Mouse (Mus musculus): ENCODE results near the gene Dbf4.

Gene Dbf4

DNA sequence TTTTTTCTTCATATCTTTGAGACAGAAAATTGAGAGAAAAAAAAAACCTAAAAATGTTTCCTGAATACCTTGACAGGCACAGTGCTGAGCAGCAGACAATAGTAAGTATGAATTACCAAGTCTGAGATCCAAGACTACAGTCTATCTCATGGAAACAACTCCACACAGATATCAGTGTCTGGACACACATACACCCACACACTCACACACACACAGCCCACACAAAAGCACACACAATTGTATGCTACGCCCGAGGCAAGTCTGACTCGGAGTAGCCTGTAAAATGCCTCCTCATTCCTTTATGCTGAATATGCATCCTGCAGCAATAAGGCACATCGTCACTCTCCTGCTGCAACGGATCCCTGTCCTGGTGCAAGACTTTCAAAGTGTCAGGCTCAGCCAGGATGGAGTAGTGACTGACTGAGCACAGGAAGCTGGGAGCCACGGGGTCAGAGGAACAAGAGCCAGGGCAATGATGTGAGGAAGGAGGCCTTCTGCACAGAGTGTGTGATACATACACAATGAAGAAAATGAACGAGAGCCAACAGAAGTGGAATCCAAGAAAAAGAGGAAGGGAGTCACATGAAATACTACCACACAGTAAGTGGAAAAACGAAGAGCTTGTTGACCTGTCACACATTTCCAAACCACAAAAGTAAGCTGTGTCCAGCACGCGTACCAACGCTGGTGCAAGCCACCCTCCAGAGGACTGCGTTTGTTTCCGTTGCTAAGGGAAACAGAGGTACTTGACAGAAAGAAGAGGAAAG is 65.4 kb downstream of the Dbf4 start:
- no peaks in the 10 kb centered on the region for H3K4me1 ChIP-seq (replicated peaks; ENCODE audit: low read depth, low read length)
- H3K4me3 ChIP-seq (replicated peaks; ENCODE audit: low read length), result no peak overlapping the region
- TF ChIP-seq NANOG (IDR thresholded peaks at IDR 0.05; ENCODE audit: borderline replicate concordance, low read length), result no peak
- TF ChIP-seq CTCF (conservative IDR thresholded peaks at IDR 0.05; ENCODE audit: low read length), result no peak
- TF ChIP-seq POU5F1 (IDR thresholded peaks at IDR 0.05; ENCODE audit: borderline replicate concordance, low read length), result no peak
- H3K27me3 ChIP-seq (ENCODE audit: insufficient read depth, low read length), result no peaks in the 10 kb centered on the region
- no peaks in the 10 kb centered on the region for H3K9me3 ChIP-seq (ENCODE audit: low read length)
- no peaks in the 10 kb centered on the region for H3K36me3 ChIP-seq (ENCODE audit: insufficient read depth, low read length)

DNA sequence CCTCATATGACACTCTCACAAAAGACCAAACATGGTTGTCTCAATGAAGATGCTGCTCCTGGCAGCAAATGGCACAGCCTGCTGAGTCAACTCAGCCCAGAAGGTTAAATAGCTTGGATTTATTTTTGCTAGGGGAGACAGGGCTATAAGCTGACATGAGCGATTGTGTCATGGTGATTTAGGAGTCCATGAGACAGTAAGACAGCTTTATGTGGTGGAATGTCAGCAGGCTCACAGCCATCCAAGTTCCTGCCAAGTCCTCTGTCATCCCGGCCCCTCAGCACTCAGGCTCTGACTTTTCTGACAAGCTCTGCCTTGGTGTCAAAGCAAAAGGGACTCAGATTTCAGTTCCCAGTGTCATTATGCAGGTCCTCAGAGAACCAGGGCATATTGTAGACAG is 66.2 kb downstream of the Dbf4 start:
- Histone ChIP-seq H3K4me3 (replicated peaks; ENCODE audit: low read length) (no peak overlapping the region), H3K36me3 (ENCODE audit: insufficient read depth, low read length) (no peaks in the 10 kb centered on the region), H3K4me1 (replicated peaks; ENCODE audit: low read depth, low read length) (no peaks in the 10 kb centered on the region), H3K27me3 (ENCODE audit: insufficient read depth, low read length) (no peaks in the 10 kb centered on the region), H3K9me3 (ENCODE audit: low read length) (no peaks in the 10 kb centered on the region)
- TF ChIP-seq POU5F1 (IDR thresholded peaks at IDR 0.05; ENCODE audit: borderline replicate concordance, low read length), result no peak
- TF ChIP-seq NANOG (IDR thresholded peaks at IDR 0.05; ENCODE audit: borderline replicate concordance, low read length), result no peak
- TF ChIP-seq CTCF (conservative IDR thresholded peaks at IDR 0.05; ENCODE audit: low read length), result no peak

DNA sequence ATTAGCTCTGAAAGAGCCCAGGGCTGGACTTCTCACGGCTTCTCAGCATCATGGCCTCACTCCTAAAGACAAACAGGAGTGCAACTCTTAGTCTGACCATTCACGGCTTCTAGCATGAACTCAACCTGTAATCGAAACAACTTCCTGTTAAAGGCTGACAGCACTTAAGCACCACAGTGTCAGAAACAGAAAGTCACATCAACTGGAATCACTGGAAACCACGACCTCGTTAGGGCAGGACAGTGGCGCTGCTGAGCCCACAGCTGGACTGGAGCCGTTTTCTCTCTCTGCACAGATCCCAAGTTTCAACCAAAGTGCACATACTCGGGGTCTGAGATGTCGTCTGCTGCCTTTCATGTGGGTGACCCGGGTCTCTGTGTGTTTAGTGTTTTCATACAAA is 73.0 kb downstream of the Dbf4 start:
- TF ChIP-seq NANOG (IDR thresholded peaks at IDR 0.05; ENCODE audit: borderline replicate concordance, low read length) (no peak), CTCF (conservative IDR thresholded peaks at IDR 0.05; ENCODE audit: low read length) (no peak), POU5F1 (IDR thresholded peaks at IDR 0.05; ENCODE audit: borderline replicate concordance, low read length) (no peak)
- no peaks in the 10 kb centered on the region for H3K9me3 ChIP-seq (ENCODE audit: low read length)
- H3K27me3 ChIP-seq (ENCODE audit: insufficient read depth, low read length), result no peaks in the 10 kb centered on the region
- no peak overlapping the region for H3K4me3 ChIP-seq (replicated peaks; ENCODE audit: low read length)
- no peaks in the 10 kb centered on the region for H3K36me3 ChIP-seq (ENCODE audit: insufficient read depth, low read length)
- no peaks in the 10 kb centered on the region for H3K4me1 ChIP-seq (replicated peaks; ENCODE audit: low read depth, low read length)

Data from E14TG2a.4 (cell line).